Mouse (Mus musculus): ENCODE data around the gene Nid2.
A peak's percentile ranks its signal among the peaks of the same experiment; 100 is the strongest.

The Nid2 gene

DNA sequence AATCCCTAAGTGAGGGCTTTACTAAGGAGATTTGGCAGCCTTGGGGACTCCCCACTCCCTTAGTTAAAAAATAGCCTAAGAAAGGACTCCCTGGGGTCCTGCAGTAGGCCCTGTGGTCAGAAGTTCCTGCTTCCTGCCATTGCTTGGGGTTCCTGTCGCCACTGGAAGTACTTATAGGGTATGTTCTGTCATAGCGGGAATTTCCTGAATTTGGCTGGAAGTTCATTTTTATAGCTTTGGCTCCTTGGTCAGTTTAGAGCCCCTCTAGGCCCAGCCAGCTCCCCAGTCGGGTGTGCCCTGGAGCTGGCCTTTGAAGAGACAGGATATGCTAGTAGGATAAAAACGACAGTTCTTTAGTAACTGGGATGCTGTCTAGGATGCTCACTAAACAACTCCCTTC is 43.8 kb downstream of the Nid2 start:
- no peak for DNase-seq

DNA sequence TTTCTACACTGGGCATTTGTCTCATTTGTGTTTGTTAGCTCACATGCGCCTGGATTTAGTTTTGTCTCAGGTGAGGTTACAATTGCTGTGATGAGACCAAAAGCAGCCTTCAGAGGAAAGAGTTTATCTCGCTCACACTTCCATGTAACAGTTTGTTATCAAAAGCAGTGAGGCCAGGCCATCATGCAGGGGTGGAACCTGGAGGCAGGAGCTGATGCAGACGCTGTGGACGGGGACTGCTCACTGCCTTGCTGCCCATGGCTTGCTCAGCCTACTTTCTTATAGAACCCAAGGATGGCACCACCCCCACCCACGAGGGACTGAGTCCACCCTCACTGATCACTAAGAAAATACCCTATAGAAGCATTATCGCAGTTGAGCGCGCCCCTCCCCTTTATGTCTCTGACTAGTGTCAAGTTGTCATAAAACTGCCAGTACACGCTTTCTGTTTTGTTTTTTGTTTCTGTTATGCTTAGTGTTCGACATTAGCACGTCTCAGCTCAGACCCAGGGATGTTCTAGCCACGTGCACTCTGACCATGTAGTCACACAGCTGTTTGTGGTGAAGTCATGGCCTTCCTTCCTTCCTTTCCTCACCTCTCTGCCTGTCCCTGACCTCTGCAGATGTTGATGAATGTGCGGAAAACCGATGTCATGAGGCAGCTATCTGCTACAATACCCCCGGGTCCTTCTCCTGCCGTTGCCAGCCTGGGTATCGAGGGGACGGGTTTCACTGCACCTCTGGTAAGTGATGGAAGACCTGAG is 45.7 kb downstream of the Nid2 start:
- no peak for DNase-seq

DNA sequence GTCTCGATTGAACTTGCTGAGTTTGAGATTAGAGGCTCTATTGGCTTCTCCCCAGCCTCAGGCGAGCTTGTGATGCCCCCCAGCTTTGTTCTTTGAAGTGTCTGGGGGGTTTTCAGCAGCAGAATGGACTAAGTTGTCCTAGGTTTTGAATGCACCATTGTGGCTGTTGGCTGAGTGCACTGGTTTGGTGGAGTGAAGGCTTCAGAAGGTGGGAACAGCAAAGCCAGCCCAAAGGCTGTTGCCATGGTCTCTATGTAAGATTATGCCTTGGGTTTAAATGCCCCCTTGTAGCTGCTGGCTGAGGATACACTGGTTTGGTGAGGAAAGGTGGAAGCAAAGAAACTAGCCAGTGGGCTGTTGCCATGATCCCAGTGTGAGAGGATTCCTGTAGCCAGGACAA is 49.4 kb downstream of the Nid2 start:
- no peak for DNase-seq

DNA sequence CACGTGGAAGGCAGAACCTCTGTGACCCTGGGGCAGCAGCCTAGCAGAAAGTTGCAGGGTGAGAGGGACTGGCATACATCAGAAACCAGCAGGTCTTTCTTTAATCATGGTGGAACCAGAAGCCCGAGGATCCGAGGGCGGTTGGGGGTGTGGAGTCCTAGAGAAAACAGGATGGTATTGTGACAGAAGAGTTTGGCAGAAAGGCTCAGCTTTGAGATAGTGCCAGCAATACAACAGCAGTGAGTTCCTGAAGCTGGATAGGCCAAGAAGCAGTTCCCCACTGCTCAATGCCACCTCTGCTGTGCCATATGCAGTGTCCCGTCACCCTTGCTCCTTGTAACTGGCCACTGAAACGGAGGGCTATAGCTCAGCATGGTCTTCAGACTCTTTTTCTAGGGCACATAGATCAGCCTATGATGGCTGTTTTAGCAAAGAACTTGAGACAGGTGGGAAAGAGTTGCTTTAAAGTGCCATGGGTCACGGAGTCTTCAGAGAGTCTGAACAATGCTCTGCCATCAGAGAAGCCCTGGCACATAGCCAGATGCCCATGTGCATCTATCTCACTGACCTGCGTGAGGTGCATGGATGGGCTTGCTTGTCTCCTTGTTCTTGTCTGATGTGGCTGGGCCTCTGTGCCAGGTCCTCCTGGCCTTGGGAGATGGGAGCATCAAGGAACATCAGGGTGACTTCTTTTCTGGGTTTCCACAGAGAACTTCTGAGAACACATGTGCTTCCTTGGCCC is 50.6 kb downstream of the Nid2 start:
- DNase-seq: no peak

DNA sequence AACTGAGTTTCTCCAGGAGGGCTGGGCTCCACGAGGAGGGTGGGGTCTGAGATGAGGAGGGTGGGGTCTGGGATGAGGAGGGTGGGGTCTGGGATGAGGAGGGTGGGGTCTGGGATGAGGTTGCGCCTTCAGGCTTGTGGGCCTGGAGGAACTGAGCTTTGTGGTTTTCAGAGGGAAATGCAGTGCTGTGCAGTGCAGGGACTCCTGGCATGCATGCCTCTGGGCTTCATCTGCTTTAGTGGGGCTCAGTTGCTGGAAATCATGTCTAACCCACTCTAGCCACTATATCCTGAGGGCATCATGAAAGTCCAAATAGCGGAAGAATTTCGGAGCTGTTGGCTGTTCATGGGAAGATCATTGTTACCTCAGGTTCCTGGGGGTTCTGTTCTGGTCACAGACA is 52.2 kb downstream of the Nid2 start:
- no peak for DNase-seq

DNA sequence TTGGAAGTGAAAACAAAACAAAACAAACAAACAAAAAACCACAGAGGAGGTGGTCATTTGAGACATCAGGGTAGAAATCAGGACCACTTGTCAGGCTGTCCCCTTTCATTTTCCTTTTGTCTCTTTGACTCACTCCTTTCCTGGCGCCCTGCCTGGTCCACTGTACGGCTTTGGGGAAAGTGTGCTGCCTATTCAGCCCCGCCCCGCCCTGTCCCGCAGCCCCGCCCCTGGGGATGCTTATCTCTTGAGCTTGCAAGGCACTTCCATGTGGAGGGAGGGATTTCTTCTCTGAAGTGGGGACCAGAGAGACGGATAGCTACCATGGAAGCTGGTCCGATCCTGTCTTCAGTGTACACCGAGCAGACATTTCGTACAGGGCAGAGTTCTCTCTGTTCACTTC is 52.6 kb downstream of the Nid2 start:
- DNase-seq: peak; percentile 53

DNA sequence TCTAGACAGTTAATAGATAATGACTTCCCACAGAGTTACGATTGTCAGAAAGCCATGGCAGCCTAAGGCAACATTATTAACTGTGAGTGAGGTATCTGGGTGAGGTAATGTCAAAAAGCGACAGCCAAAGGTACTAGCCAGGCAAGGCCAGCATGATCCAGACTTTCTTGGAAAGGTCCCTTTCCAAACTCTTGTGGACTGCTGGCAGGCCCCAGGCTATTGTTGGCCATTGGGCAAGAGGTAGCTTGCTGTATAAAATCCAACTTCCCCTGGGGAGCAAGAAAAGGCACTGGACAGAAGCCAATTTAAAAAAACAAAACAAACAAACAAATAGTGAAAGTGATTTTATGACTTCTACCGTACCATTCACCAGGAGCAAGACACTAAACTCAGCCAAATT is 56.3 kb downstream of the Nid2 start:
- DNase-seq: no peak

DNA sequence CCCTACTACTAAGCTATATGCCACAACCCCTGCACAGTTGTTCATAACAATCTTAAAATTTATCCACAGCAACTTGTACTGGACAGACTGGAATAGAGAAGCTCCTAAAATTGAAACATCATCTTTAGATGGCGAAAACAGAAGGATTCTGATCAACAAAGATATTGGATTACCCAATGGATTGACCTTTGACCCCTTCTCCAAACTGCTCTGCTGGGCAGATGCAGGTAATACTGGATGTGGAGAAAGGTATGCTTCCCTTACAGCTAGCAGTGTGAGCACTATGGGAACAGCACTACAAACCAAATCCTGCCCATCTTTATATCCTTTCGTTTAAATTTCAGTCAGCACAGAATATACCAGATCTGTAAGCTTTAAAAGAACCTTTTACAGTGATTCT is 56.8 kb downstream of the Nid2 start:
- DNase-seq: no peak

DNA sequence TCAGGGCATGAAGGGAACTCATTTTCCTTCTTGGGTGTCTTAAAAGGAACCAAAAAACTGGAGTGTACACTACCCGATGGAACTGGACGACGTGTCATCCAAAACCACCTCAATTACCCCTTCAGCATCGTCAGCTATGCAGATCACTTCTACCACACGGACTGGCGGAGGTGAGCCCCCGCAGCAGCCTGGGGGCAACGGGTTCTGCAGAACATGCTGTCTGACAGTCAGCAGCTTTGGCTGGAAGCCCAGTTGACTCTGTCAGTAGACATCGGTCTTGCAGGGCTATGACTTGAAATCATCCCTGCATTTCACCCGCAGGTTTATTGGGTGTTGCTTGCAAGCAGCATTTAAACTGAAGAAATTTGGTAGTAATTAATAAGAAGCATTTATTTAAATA is 58.9 kb downstream of the Nid2 start:
- no peak for DNase-seq

DNA sequence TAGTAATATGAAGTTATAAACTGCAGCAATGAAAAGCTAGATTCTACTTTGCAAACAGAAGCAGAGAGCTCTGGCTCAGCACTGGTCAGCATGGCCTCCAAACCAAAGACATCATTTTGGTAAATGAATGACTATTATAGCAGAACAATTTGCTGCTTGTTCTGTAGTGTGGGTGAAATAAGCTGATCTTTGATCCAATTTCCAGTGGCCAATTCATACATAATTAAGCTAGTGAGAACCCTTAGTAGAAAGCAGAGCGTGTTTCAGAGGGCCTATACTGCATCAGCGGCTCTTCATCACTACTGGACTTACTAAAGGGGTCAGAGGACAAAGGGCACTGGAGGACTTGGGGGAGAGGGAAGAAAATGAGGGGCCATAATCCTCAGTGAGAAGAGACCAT is 62.0 kb downstream of the Nid2 start:
- DNase-seq: no peak

DNA sequence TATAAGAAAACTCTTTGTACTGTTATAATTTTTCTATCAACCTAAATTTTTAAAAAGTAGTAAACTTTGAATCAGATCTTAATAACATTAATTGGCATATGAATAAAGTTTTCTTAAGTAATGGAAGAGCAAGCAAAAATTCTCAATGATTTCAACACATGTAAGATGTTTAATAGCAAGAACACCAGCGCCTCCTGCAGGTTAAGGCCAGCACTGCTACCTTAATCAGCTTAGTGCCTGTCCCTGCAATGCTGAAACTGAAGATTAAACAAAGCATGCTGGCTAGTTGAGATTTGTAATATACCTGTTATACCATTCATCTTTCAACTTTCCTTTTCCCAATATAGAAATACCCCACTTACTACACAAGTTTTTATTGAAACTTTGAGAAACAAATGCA is 66.9 kb downstream of the Nid2 start:
- DNase-seq: peak; percentile 91

DNA sequence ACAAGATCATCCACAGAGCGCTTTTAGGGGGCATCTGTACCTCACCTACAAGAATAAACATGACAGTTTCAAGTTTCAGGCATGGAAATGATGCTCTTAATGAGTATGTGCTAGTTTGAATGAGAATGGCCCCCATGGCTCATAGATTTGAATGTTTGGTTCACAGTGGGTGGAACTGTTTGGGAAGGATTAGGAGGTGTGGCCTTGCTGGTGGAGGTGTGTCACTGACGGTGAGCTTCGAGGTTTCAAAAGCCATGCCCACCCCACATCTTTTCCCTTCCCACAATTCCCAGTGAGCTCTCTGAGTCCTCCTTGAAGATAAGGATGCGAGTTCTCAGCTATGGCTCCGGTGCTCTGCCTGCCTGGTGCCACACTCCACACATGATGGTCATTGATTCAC is 70.6 kb downstream of the Nid2 start:
- DNase-seq: no peak

DNA sequence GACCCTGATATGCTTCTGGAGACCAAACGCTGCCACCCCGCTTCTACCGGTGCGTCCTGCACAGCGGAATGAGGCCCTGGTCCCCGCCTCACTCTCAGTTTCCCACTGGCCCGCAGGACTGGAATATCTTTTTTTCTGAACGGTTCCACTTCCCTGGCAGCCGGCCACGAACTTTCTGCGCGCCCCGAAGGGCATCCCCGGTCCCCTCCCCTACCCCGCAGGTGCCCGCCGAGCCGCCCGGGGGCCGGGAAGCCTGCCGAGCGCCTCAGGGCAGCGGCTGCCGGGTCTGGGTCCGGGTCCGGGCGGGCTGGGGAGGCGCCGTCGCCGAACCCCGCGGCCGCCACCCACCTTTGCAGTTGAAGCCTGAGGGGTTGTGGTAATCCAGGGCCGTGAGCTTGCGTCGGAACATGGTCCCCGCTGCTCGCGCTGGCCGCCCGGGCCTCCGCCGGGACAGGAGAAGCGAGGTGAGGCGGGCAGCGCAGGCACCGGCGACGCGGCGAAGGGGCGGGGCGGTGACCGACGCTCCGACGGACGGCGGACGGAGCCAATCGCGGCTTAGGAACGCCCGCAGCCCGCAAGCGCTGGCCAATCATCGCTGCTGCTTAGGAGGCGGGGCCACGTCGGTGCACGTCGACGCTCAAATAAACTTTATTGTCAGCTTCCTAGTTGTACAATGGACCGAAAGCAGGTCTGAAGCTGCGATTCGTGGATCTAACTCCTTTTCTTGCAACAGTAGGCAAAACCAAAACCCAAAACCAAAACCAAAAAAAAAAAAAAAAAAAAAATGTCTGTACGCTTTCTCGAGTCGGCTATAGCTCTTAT is 72.5 kb downstream of the Nid2 start, which contains the start of gene Rtraf:
Rtraf (minus strand) TSS at position 504 of the 822 bp plus-strand sequence.
- peak; percentile 95 for DNase-seq

DNA sequence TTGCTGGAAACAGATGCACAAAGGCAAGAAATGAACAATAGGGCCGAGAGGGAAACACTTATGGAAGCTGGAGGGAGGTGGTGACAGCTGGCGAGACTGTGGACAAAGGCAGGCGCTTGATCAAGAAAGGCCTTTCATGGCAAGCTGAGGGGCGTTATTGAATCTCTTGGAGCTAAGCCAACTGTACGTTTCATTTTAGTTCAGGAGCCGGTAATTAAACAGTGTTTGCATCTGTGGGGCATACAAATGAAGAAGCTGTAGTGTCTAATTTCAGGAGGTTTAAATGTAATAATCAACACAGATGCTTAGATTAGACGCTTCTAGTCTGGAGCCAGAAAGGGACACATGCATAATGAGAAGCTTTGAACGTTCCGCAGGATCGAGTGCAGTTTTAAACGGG is 74.4 kb downstream of the Nid2 start:
- no peak for DNase-seq

DNA sequence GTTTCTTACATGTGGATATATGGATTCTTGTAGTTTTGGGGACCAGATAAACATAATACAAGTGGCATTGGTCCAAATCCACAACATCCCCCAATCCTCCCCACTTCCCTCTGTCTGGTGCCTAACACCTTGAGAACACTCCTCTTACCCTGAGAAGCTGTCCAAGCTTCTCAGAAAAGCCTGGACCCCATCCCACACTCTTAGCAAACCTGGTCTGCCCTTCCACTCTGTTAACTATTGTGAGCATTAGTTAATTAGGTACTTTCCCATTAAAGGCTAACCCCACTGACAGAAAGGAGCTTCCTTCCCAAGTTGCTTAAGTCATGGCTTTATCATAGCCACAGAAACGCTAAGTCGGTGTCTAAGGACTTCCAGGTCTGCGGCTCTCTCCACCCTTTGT is 85.2 kb downstream of the Nid2 start:
- no peak for DNase-seq

DNA sequence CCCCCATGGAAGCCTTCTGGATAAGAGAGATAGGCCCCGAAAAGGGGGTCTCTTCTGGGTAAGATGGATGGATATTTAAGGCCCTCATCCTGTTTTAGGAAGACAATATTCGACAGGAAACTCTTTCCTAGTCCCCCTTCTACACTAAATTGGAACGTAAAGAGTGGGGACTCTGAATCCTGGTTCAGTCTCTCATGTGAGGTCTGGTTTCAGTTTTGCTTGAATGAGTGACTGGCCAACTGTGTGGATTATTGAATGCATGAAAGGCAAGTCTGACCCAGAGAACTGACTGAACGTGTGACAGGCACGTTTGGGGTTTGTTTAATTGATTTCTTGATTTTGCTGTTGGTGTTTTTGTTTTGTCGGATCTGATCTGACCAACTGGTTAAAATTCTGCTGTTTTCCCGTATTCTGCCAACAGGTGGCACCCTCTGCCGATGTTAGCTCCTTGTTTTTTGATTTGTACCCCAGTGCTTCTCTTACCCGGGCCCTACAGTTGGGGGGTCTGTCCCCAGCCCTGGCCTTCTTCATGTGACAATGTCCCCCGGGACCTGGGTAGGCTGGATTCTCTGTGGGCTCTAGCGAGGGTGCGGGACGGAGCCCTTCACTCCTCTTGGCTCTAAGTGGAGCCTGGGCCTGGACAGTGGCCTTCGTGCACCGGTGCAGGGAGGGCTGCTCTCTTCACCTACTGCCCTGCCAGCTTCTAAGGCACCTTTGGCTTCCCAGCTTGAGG is 88.7 kb downstream of the Nid2 start:
- DNase-seq: peak; percentile 73

DNA sequence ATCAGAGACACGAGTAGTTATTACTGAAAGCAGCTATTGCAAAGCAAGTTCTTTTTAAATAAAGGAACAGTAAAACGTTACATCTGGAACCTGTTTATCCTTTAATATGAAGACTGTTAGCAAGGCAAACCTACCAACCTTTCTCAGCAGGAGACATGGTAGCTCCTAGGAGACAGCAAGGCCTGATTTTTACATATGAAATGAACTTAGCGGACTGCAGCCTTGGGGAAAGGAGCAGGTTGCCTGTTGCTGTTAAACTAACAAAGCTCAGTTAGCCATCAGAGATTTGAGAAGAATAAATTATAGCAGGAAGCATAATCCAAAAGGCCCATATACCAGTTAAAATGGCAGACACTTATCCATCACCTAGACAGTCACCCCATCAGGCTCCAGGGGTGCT is 102.4 kb downstream of the Nid2 start:
- DNase-seq: no peak

DNA sequence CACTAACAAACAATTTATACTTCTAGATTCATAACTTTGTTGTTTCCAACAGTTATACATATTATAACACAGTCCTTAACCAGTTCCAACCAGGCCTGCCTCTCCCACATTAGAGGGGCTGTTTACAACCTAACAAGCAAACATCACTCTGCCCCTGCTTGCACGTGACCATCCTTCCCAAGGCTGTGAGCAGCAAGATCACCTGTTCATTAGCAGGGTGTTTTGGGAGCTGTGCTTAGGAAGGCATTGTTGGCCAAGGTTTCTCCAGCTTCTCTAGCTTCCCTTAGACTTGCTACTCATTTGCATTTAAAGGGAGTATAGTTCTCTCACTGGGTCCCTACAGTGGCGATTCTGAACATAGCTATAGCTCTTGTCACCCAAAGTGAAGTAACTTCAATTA is 107.2 kb downstream of the Nid2 start:
- DNase-seq: no peak

DNA sequence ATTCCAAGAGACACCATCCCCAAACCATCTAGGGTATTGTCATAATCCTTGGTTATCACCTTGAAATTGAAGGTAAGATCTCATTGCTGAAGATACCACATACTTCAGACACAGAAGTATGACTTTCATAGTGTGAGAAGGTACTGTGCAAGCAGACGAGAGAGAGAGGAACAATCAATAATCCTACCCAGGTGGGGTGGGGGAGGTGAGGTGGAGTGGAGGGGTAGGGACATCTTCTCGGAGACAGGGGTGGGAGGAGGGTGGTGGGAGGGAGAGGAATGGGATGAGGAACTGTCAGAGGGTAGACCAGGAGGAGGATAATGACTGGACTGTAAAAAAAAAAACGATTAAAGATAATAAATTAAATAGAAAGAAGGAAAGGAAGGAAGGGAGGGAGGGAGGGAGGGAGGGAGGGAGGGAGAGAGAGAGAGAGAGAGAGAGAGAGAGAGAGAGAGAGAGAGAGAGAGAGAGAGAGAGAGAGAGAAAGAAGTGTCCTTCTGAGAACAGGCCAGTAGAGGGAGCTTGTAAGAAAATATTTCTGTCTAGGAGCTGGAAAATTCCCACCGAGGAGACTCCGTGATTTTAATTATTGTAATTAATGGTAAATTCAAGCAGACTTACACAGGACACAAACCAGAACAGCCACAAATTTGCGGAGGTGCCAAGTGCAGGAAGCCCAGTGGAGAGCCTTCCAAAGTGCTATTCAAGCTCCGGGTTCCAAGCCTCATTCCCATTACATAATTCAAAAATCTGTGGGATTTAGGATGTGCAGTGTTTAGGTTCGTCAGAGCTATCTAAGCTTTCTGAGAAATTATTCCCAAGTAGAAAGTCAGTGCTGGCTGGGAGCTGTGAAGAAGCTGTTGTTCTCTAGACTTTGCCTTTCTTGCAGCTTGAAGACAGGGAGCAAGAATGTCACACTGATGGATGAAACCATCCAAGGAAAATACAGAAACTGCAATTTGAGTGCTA is 108.0 kb downstream of the Nid2 start:
- DNase-seq: peak; percentile 38

DNA sequence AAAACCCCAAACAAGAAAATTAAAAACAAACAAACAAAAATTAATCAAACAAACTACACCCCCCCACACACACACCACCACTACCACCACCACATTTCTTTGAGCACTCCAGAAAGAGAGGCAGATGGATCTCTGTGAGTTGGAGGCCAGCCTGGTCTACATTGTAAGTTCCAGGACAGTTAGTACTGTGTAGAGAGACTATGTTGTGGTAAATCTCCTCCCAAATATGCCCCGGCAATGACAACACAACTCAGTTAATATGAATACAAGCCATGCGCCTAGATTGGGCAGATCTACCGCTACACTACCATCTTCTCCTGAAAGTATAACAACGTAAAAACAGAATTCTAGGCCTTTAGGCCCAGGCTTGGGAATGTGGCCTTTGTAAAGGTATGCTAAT is 109.2 kb downstream of the Nid2 start:
- DNase-seq: no peak

Data from lung, postnatal 10 days (tissue).